Mouse (Mus musculus): ENCODE measurements around the gene Col27a1. TPM values are rescaled to one million over a fixed set of nuclear protein-coding genes. Genes with fewer than 3 reads are reported as not detected.
A peak's percentile ranks its signal among the peaks of the same experiment; 100 is the strongest.

The Col27a1 gene
- total and polyA plus RNA-seq, 2 experiments = 2.2 to 5.4 TPM

DNA sequence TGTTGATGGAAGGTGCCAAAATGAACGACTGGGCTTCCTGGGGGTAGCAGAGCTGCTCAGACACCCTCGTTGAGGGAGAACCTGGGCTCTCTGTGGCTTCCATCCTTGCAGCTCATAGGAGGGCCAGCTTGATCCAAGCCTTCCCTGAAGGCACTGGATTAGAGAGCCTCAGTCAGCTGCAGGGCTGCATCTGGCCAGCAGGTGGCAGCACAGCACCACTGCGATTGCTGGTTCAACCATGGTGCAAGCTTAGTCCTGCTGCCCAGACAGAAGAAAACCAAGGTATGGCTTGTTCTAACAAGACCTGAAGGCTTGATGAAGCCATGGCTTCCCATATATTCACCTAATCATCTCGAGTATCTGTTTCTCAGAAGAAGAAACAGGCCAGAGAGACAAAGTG, 154.8 kb downstream of the Col27a1 start:
- Histone ChIP-seq H3K36me3 (ENCODE audit: control insufficient read depth, insufficient read depth, low read length) (no peaks in the 10 kb centered on the region), H3K4me1 (ENCODE audit: control insufficient read depth, insufficient read depth, low read length) (peaks cover 2% of the 10 kb centered on the region; the same call in 1 of the 2 replicates), H3K27ac (replicated peaks; ENCODE audit: insufficient read depth, low read depth, low read length) (no peak overlapping the region), H3K4me3 (ENCODE audit: insufficient read depth, low read depth, low read length) (no peak overlapping the region), H3K79me2 (ENCODE audit: control insufficient read depth, insufficient read depth, low read length) (no peaks in the 10 kb centered on the region), H3K9ac (ENCODE audit: low read depth, low read length) (no peak overlapping the region), H3K27me3 (ENCODE audit: control insufficient read depth, insufficient read depth, low read length) (no peaks in the 10 kb centered on the region)
- TF ChIP-seq POLR2A (IDR thresholded peaks at IDR 0.05; ENCODE audit: extremely low read depth, insufficient read depth, low read length) = no peak
- TF ChIP-seq CTCF (IDR thresholded peaks at IDR 0.05; ENCODE audit: low read depth, low read length) = peak; percentile 100
- peak; percentile 51 for DNase-seq (ENCODE audit: extremely low read depth, low read depth, low spot score)
- 9% methylated on average over 4 of the region's 4 CpGs for WGBS

DNA sequence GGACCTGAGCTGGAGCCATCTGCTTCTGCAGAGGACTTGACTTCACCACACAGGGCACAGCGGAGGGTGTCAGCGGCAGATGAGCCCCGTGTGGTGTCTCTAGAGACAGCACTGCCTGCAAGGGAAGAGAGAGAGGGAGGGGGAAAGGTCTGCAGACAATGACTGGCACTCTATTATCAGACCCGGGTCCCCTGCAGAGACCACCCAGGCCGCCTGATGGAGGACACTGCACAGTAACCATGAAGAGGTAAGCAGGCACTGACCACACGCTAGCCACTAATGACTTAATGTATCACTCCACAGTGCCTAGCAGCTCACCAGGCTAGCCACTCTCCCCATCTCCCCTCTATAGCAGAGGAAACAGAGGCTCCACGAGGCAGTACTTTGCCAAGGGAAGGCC, 157.1 kb downstream of the Col27a1 start:
- 73% methylated on average over 7 of the region's 7 CpGs for whole genome bisulfite sequencing
- H3K36me3 ChIP-seq (ENCODE audit: control insufficient read depth, insufficient read depth, low read length) = no peaks in the 10 kb centered on the region
- H3K79me2 ChIP-seq (ENCODE audit: control insufficient read depth, insufficient read depth, low read length) = no peaks in the 10 kb centered on the region
- no peaks in the 10 kb centered on the region for H3K27me3 ChIP-seq (ENCODE audit: control insufficient read depth, insufficient read depth, low read length)
- TF ChIP-seq POLR2A (IDR thresholded peaks at IDR 0.05; ENCODE audit: extremely low read depth, insufficient read depth, low read length) (no peak), CTCF (IDR thresholded peaks at IDR 0.05; ENCODE audit: low read depth, low read length) (no peak)
- H3K4me3 ChIP-seq (ENCODE audit: insufficient read depth, low read depth, low read length) = no peak overlapping the region
- no peak for DNase-seq (ENCODE audit: extremely low read depth, low read depth, low spot score)
- H3K4me1 ChIP-seq (ENCODE audit: control insufficient read depth, insufficient read depth, low read length) = peaks cover 2% of the 10 kb centered on the region; the same call in 1 of the 2 replicates
- no peak overlapping the region for H3K9ac ChIP-seq (ENCODE audit: low read depth, low read length)
- no peak overlapping the region for H3K27ac ChIP-seq (replicated peaks; ENCODE audit: insufficient read depth, low read depth, low read length)

DNA sequence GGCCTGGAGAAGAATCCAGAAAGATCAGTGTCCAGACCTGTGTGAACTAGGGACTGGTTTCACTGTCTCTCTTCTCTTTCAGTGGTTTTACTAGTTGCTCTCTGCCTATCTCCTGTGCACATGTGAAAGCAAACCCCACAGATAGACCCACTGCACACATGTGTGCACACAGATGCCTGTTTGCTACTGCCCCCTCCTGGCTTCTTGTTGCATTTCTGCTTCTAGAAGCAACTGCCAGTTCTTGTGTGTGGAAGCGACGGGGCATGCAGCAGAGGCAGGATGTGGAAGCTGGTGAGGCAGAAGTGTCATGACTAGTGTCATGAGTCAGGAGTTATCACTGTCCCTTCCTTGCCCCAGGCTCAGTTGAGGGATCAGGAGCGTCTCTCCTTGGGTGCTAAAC, 158.1 kb downstream of the Col27a1 start:
- H3K9ac ChIP-seq (ENCODE audit: low read depth, low read length) = no peak overlapping the region
- 34% methylated on average over 3 of the region's 3 CpGs for WGBS
- no peaks in the 10 kb centered on the region for H3K79me2 ChIP-seq (ENCODE audit: control insufficient read depth, insufficient read depth, low read length)
- no peaks in the 10 kb centered on the region for H3K4me1 ChIP-seq (ENCODE audit: control insufficient read depth, insufficient read depth, low read length)
- H3K4me3 ChIP-seq (ENCODE audit: insufficient read depth, low read depth, low read length) = no peak overlapping the region
- DNase-seq (ENCODE audit: extremely low read depth, low read depth, low spot score) = peak; percentile 45
- H3K27ac ChIP-seq (replicated peaks; ENCODE audit: insufficient read depth, low read depth, low read length) = no peak overlapping the region
- H3K27me3 ChIP-seq (ENCODE audit: control insufficient read depth, insufficient read depth, low read length) = no peaks in the 10 kb centered on the region
- TF ChIP-seq POLR2A (IDR thresholded peaks at IDR 0.05; ENCODE audit: extremely low read depth, insufficient read depth, low read length) = no peak
- peak; percentile 67 for TF ChIP-seq CTCF (IDR thresholded peaks at IDR 0.05; ENCODE audit: low read depth, low read length)
- H3K36me3 ChIP-seq (ENCODE audit: control insufficient read depth, insufficient read depth, low read length) = no peaks in the 10 kb centered on the region

DNA sequence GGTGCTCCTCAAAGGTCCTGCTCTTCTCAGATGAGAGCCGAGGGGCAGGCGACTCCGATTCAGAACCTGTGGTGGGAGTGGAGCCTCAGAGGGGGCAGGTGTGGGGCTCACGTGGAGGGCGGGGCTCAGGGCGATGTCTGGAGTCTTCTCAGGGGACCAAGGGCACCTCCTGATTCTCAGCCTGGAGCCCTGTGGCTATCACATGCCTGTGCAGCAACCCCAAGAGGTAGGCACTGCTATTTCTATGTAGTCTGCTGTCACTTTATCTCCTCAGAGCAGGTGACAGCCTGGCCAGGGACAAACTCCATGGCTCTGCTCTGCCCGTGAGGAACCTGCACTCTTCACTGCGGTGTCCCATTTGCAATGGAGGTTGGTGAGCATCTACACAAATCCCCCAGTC, 159.6 kb downstream of the Col27a1 start:
- Histone ChIP-seq H3K4me1 (ENCODE audit: control insufficient read depth, insufficient read depth, low read length) (no peaks in the 10 kb centered on the region), H3K9ac (ENCODE audit: low read depth, low read length) (no peak overlapping the region), H3K36me3 (ENCODE audit: control insufficient read depth, insufficient read depth, low read length) (no peaks in the 10 kb centered on the region), H3K4me3 (ENCODE audit: insufficient read depth, low read depth, low read length) (no peak overlapping the region), H3K27me3 (ENCODE audit: control insufficient read depth, insufficient read depth, low read length) (no peaks in the 10 kb centered on the region), H3K79me2 (ENCODE audit: control insufficient read depth, insufficient read depth, low read length) (no peaks in the 10 kb centered on the region), H3K27ac (replicated peaks; ENCODE audit: insufficient read depth, low read depth, low read length) (no peak overlapping the region)
- no peak for DNase-seq (ENCODE audit: extremely low read depth, low read depth, low spot score)
- 89% methylated on average over 8 of the region's 8 CpGs for WGBS
- TF ChIP-seq POLR2A (IDR thresholded peaks at IDR 0.05; ENCODE audit: extremely low read depth, insufficient read depth, low read length) = no peak
- TF ChIP-seq CTCF (IDR thresholded peaks at IDR 0.05; ENCODE audit: low read depth, low read length) = no peak

DNA sequence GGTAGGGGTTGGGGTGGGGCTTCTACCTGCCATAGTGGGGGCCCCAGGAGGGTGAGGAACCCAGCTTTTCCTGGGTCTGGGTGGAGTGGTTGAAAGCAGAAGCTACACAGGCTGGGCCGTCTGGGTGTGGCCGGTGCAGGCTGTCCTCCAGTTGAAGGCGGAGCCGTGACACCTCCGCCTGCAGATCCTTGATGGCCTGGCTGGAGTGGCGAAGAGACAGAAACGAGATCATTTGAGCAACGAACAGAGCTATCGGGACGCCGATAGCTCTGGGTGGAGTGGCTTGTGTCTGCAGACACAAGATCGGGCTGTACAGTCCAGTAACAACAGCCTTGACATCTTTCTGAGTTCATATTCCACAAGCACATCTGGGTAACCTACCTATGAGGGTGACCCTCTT, 160.5 kb downstream of the Col27a1 start:
- Histone ChIP-seq H3K27me3 (ENCODE audit: control insufficient read depth, insufficient read depth, low read length) (no peaks in the 10 kb centered on the region), H3K36me3 (ENCODE audit: control insufficient read depth, insufficient read depth, low read length) (no peaks in the 10 kb centered on the region), H3K4me1 (ENCODE audit: control insufficient read depth, insufficient read depth, low read length) (no peaks in the 10 kb centered on the region), H3K27ac (replicated peaks; ENCODE audit: insufficient read depth, low read depth, low read length) (no peak overlapping the region), H3K79me2 (ENCODE audit: control insufficient read depth, insufficient read depth, low read length) (no peaks in the 10 kb centered on the region), H3K4me3 (ENCODE audit: insufficient read depth, low read depth, low read length) (no peak overlapping the region), H3K9ac (ENCODE audit: low read depth, low read length) (no peak overlapping the region)
- WGBS = 86% methylated on average over 12 of the region's 12 CpGs
- TF ChIP-seq POLR2A (IDR thresholded peaks at IDR 0.05; ENCODE audit: extremely low read depth, insufficient read depth, low read length) (no peak), CTCF (IDR thresholded peaks at IDR 0.05; ENCODE audit: low read depth, low read length) (no peak)
- DNase-seq (ENCODE audit: extremely low read depth, low read depth, low spot score) = no peak

DNA sequence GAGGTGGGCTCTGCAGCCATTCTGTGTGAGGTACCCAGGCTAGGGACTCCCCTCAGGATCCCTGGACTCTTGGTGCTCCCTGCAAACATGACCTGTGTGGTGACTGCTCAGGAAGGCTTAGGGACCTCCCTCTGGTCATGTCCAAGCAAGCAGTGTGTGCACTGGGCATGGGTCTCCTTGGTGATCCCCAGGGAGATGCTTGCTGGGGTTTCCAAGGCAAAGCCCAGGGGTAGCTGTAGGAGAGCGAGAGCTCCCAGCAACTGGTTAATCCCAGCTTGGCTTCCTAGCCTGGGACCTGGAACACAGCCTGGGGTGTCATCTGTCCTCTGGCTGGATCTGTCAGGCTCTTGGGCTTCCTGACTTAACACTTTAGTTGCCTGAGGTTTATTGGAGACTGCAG, 161.6 kb downstream of the Col27a1 start:
- H3K27me3 ChIP-seq (ENCODE audit: control insufficient read depth, insufficient read depth, low read length) = no peaks in the 10 kb centered on the region
- H3K9ac ChIP-seq (ENCODE audit: low read depth, low read length) = no peak overlapping the region
- 71% methylated on average over 1 of the region's 1 CpGs for WGBS
- H3K79me2 ChIP-seq (ENCODE audit: control insufficient read depth, insufficient read depth, low read length) = no peaks in the 10 kb centered on the region
- H3K4me1 ChIP-seq (ENCODE audit: control insufficient read depth, insufficient read depth, low read length) = no peaks in the 10 kb centered on the region
- H3K27ac ChIP-seq (replicated peaks; ENCODE audit: insufficient read depth, low read depth, low read length) = no peak overlapping the region
- H3K36me3 ChIP-seq (ENCODE audit: control insufficient read depth, insufficient read depth, low read length) = no peaks in the 10 kb centered on the region
- no peak overlapping the region for H3K4me3 ChIP-seq (ENCODE audit: insufficient read depth, low read depth, low read length)
- no peak for DNase-seq (ENCODE audit: extremely low read depth, low read depth, low spot score)
- no peak for TF ChIP-seq CTCF (IDR thresholded peaks at IDR 0.05; ENCODE audit: low read depth, low read length)
- TF ChIP-seq POLR2A (IDR thresholded peaks at IDR 0.05; ENCODE audit: extremely low read depth, insufficient read depth, low read length) = no peak

Data from liver, adult 2 months (tissue).